Mouse (Mus musculus) c-Kit-positive CD71-negative TER-119-negative erythroid progenitor cells, embryonic 14.5 days (primary cell): ENCODE results near the gene Cyp2r1.
"Not testable (repeated sequence)": the region's sequence is repeated elsewhere in the genome, so short reads cannot be mapped to it uniquely, and the experiment has no call there.

Source experiments
- DNase-seq: peaks from one replicate; pipeline ENCODE4 v3.0.0-alpha.2; 2013; ENCODE audit warnings: low read depth

Cyp2r1 gene

GRCm38 (mm10) chr7:114562531-114563241 is at the start of gene Cyp2r1:
Cyp2r1 (minus strand) TSS chr7:114562972.
- peak; percentile 50 for DNase-seq

- DNase-seq, result not testable (repeated sequence)
Observed at GRCm38 (mm10) chr7:114594391-114594790, 31.6 kb upstream of the Cyp2r1 start.

- no peak for DNase-seq
Observed at GRCm38 (mm10) chr7:114582441-114582840, 19.7 kb upstream of the Cyp2r1 start.

- no peak for DNase-seq
Observed at GRCm38 (mm10) chr7:114581200-114581599, 18.4 kb upstream of the Cyp2r1 start.

GRCm38 (mm10) chr7:114580426-114580825 is 17.7 kb upstream of the Cyp2r1 start:
- peak; percentile 31 for DNase-seq

- no peak for DNase-seq
Observed at GRCm38 (mm10) chr7:114577665-114578064, 14.9 kb upstream of the Cyp2r1 start.

GRCm38 (mm10) chr7:114576931-114577330 is 14.2 kb upstream of the Cyp2r1 start:
- no peak for DNase-seq

- not testable (repeated sequence) for DNase-seq
Observed at GRCm38 (mm10) chr7:114573866-114574265, 11.1 kb upstream of the Cyp2r1 start.

- DNase-seq, result no peak
Observed at GRCm38 (mm10) chr7:114536179-114536578, 26.6 kb downstream of the Cyp2r1 start.

- no peak for DNase-seq
Observed at GRCm38 (mm10) chr7:114526245-114526644, 36.5 kb downstream of the Cyp2r1 start.

- no peak for DNase-seq
Observed at GRCm38 (mm10) chr7:114520122-114520521, 42.6 kb downstream of the Cyp2r1 start.

GRCm38 (mm10) chr7:114508879-114509278 is 53.9 kb downstream of the Cyp2r1 start:
- DNase-seq, result no peak
